Mouse (Mus musculus): ENCODE measurements at regions not wholly inside any gene's neighbourhood (a gene's known extent, or its start where the extent isn't known, plus 50 kb on each side); places are given as distances from the start of the nearest gene placed in this dataset.

DNA sequence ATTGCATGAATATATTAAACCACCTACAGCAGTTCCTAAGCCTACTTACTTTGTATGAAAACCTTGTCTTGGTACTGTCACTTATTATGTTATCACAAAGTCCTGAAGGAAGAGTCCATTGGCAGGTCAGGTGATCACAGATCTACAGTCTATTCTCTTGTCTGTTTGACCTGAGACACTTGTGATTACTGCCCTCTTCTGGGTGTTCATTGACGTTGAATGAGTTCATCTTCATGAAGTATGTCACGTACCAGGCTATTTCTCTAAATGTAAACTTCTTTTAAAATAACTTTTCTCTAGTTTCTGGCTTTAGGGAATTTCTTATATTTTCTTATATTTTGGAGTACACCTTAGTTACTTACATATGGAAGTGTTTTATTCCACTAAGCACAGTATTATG is 688.5 kb upstream of the Fat3 start:
- H3K4me3 ChIP-seq (ENCODE audit: low read length) = no peak overlapping the region
- no peak overlapping the region for H3K27ac ChIP-seq (ENCODE audit: low read length)
- no peaks in the 10 kb centered on the region for H3K36me3 ChIP-seq (ENCODE audit: control insufficient read depth, insufficient read depth)
- H3K9ac ChIP-seq (ENCODE audit: low read length) = no peak overlapping the region
- H3K9me3 ChIP-seq (replicated peaks; ENCODE audit: control insufficient read depth, low read length) = no peaks in the 10 kb centered on the region
- no peak for ATAC-seq (replicated peaks; ENCODE audit: extremely low read depth, insufficient read depth, low FRiP score)
- H3K4me2 ChIP-seq (ENCODE audit: low read depth, low read length) = no peak overlapping the region
- no peaks in the 10 kb centered on the region for H3K27me3 ChIP-seq (ENCODE audit: control insufficient read depth, insufficient read depth, low read length)
- 64% methylated on average over 2 of the region's 2 CpGs for WGBS
- no peaks in the 10 kb centered on the region for H3K4me1 ChIP-seq (ENCODE audit: control insufficient read depth, insufficient read depth, low read length)

DNA sequence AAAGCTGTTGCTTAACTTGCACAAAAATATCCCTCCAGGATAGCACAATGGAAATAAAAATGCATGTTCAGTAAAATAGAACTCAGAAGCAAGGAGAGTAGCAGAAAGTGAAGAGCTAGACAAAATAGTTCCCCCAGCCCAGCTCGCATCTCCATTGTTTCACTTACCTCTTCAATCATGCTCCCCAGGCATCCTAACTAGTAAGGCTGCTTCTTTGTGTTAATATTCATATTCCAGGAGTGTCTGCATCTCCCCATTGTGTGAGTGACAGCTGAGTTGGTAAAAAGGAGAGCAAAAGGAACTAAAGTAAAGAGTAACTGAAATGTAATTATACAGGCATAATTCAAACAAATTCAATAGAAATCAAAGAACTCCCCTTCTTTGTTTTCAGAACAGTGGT is 667.1 kb upstream of the Fat3 start:
- no peak overlapping the region for H3K27ac ChIP-seq (ENCODE audit: low read length)
- 57% methylated on average over 1 of the region's 1 CpGs for WGBS
- H3K9ac ChIP-seq (ENCODE audit: low read length) = no peak overlapping the region
- no peak overlapping the region for H3K4me3 ChIP-seq (ENCODE audit: low read length)
- H3K27me3 ChIP-seq (ENCODE audit: control insufficient read depth, insufficient read depth, low read length) = no peaks in the 10 kb centered on the region
- H3K4me1 ChIP-seq (ENCODE audit: control insufficient read depth, insufficient read depth, low read length) = no peaks in the 10 kb centered on the region
- H3K36me3 ChIP-seq (ENCODE audit: control insufficient read depth, insufficient read depth) = no peaks in the 10 kb centered on the region
- no peak for ATAC-seq (replicated peaks; ENCODE audit: extremely low read depth, insufficient read depth, low FRiP score)
- H3K4me2 ChIP-seq (ENCODE audit: low read depth, low read length) = no peak overlapping the region
- H3K9me3 ChIP-seq (replicated peaks; ENCODE audit: control insufficient read depth, low read length) = no peaks in the 10 kb centered on the region

DNA sequence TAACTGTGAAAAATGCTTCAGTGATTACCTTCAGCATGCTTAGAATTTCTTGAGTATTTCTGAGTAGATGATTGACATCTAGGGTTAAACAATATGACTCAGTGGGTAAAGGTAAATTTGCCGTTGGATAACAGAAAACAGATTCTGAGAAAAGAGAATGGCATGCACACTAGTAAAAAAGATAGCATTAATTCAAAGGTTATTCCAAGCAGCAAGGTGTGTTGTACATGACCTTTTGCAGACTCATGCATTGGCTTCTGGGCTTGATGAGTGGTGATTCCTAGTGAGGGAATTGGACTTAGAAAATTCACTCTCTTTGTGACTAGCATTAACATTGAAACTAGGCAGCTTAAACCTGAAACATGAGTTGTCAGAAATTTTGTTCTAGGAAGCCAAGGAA is 665.2 kb upstream of the Fat3 start:
- 77% methylated on average over 1 of the region's 1 CpGs for WGBS
- H3K27me3 ChIP-seq (ENCODE audit: control insufficient read depth, insufficient read depth, low read length) = no peaks in the 10 kb centered on the region
- no peaks in the 10 kb centered on the region for H3K9me3 ChIP-seq (replicated peaks; ENCODE audit: control insufficient read depth, low read length)
- no peaks in the 10 kb centered on the region for H3K36me3 ChIP-seq (ENCODE audit: control insufficient read depth, insufficient read depth)
- no peak for ATAC-seq (replicated peaks; ENCODE audit: extremely low read depth, insufficient read depth, low FRiP score)
- no peak overlapping the region for H3K4me2 ChIP-seq (ENCODE audit: low read depth, low read length)
- no peak overlapping the region for H3K27ac ChIP-seq (ENCODE audit: low read length)
- H3K4me3 ChIP-seq (ENCODE audit: low read length) = no peak overlapping the region
- no peaks in the 10 kb centered on the region for H3K4me1 ChIP-seq (ENCODE audit: control insufficient read depth, insufficient read depth, low read length)
- no peak overlapping the region for H3K9ac ChIP-seq (ENCODE audit: low read length)

DNA sequence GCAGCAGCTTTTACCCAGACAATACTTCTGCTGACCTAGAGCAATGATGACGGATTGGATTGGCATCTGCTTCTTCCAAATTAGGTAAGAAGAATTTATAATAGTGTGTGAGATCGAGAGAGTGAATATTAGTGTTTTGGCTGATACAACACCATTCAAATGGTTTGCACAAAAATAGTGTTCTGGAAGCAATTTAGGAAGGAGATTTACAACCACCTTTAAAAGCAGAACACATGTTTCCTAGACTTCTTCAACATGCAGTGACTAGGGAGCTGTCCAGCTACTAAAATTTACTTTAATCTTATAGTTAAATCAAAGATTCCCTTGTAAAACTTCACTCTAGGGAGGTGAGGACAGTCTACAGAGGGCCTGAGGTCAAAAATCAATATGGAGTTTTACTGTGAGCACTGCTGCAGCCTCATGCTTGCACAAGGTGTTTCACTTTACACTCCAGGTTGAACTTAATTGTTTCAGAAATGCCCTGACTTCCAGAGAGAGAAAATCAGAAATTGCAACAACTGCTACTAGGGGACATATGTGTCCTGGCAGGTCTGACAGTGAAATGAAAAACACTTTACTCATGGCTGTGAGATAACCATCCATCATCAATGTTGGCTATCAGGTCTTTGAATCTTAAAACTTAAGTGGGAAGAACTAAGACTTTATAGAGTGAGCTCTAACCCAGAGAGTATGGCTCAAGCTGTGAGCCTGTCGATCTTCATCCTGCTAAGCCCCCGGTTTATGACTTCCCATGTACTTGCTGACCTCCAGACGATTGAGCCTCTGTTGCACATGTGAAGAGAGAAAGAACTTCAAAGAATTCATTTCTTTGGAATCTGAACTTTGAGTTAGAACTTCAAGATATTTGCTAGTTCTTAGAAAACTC is 657.6 kb upstream of the Fat3 start:
- no peaks in the 10 kb centered on the region for H3K27me3 ChIP-seq (ENCODE audit: control insufficient read depth, insufficient read depth, low read length)
- no peaks in the 10 kb centered on the region for H3K36me3 ChIP-seq (ENCODE audit: control insufficient read depth, insufficient read depth)
- no peak overlapping the region for H3K4me3 ChIP-seq (ENCODE audit: low read length)
- no peak overlapping the region for H3K27ac ChIP-seq (ENCODE audit: low read length)
- no peak overlapping the region for H3K4me2 ChIP-seq (ENCODE audit: low read depth, low read length)
- H3K9me3 ChIP-seq (replicated peaks; ENCODE audit: control insufficient read depth, low read length) = no peaks in the 10 kb centered on the region
- no peaks in the 10 kb centered on the region for H3K4me1 ChIP-seq (ENCODE audit: control insufficient read depth, insufficient read depth, low read length)
- no peak overlapping the region for H3K9ac ChIP-seq (ENCODE audit: low read length)
- no peak for ATAC-seq (replicated peaks; ENCODE audit: extremely low read depth, insufficient read depth, low FRiP score)
- WGBS = 65% methylated on average over 5 of the region's 5 CpGs

DNA sequence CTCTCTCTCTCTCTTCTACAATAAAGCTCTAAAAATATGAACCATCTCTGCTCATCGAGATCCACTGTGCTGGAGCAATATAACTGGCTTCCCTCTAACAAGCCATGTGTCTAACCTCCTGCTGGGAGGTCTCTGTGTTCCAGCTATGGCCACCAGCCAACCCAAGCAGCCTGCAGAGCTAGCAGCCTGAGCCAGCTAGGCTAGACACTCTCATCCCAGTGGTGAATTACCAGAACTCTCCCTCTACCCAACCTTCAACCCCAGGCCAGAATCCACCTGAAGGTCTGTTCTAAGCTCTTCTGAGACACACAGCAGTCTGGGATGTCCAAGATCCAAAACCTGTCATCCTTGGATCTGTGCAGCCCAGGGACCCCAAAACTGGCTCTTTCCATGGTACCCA is 651.3 kb upstream of the Fat3 start:
- no peak overlapping the region for H3K4me2 ChIP-seq (ENCODE audit: low read depth, low read length)
- H3K9me3 ChIP-seq (replicated peaks; ENCODE audit: control insufficient read depth, low read length) = no peaks in the 10 kb centered on the region
- no peak for ATAC-seq (replicated peaks; ENCODE audit: extremely low read depth, insufficient read depth, low FRiP score)
- H3K4me3 ChIP-seq (ENCODE audit: low read length) = no peak overlapping the region
- no peak overlapping the region for H3K9ac ChIP-seq (ENCODE audit: low read length)
- no peaks in the 10 kb centered on the region for H3K4me1 ChIP-seq (ENCODE audit: control insufficient read depth, insufficient read depth, low read length)
- H3K27me3 ChIP-seq (ENCODE audit: control insufficient read depth, insufficient read depth, low read length) = no peaks in the 10 kb centered on the region
- 55% methylated on average over 1 of the region's 1 CpGs for WGBS
- no peak overlapping the region for H3K27ac ChIP-seq (ENCODE audit: low read length)
- no peaks in the 10 kb centered on the region for H3K36me3 ChIP-seq (ENCODE audit: control insufficient read depth, insufficient read depth)

DNA sequence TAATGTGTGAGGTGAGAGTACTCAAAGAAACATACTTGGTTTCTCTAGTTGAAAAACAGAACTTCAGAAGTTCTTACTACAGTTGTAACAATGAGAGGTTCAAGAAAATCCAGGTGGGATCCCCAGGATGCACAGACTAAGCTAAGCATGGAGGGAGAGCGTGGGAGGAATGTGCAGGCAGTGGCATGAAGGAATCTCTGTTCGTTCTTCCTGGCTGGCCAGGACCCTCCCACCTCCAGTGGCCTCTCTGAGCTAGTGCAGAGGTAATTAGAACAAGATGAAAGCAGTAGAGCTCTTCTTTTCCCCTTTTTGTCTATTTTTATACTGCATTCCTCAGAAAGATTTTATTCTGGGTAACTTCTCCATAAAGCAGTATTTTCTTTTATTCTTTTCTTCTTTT is 648.3 kb upstream of the Fat3 start:
- no peak for ATAC-seq (replicated peaks; ENCODE audit: extremely low read depth, insufficient read depth, low FRiP score)

More for the DNA sequence above, 648.3 kb upstream of the Fat3 start:
- 45% methylated on average over 2 of the region's 2 CpGs for WGBS
- H3K4me2 ChIP-seq (ENCODE audit: low read depth, low read length) = no peak overlapping the region
- no peak overlapping the region for H3K9ac ChIP-seq (ENCODE audit: low read length)
- H3K4me1 ChIP-seq (ENCODE audit: control insufficient read depth, insufficient read depth, low read length) = no peaks in the 10 kb centered on the region
- no peak overlapping the region for H3K4me3 ChIP-seq (ENCODE audit: low read length)
- H3K27me3 ChIP-seq (ENCODE audit: control insufficient read depth, insufficient read depth, low read length) = no peaks in the 10 kb centered on the region
- no peaks in the 10 kb centered on the region for H3K36me3 ChIP-seq (ENCODE audit: control insufficient read depth, insufficient read depth)
- no peaks in the 10 kb centered on the region for H3K9me3 ChIP-seq (replicated peaks; ENCODE audit: control insufficient read depth, low read length)
- H3K27ac ChIP-seq (ENCODE audit: low read length) = no peak overlapping the region

All from heart, embryonic 16.5 days (tissue).